Mouse (Mus musculus) embryonic facial prominence, embryonic 12.5 days (tissue): ENCODE measurements around the gene Hnrnpc. TPM values are rescaled to one million over a fixed set of nuclear protein-coding genes. Genes with fewer than 3 reads are reported as not detected.
"Not testable (repeated sequence)": the region's sequence is repeated elsewhere in the genome, so short reads cannot be mapped to it uniquely, and the experiment has no call there.

Experiments used
- ATAC-seq: fragments of 200-750 bp; cut with Nextera tagmentation; 2 replicates; pipeline ENCODE4 v1.8.0; 2017; ENCODE audit not compliant: insufficient number of reproducible peaks, insufficient read depth, low FRiP score, low TSS enrichment
- H3K27ac ChIP-seq: fragments of 300-500 bp; sonication (generic); 2 replicates; pipeline ENCODE4 v1.5.1; 2016; ENCODE audit warnings: mild to moderate bottlenecking
- H3K27me3 ChIP-seq: fragments of 300-500 bp; sonication (generic); 2 replicates; pipeline ENCODE4 v1.6.1; 2016; ENCODE audit warnings: mild to moderate bottlenecking, moderate library complexity
- H3K36me3 ChIP-seq: fragments of 300-500 bp; sonication (generic); 2 replicates; pipeline ENCODE4 v1.6.1; 2016; ENCODE audit warnings: mild to moderate bottlenecking
- H3K4me1 ChIP-seq: fragments of 300-500 bp; sonication (generic); 2 replicates; pipeline ENCODE4 v1.6.1; 2016
- H3K4me2 ChIP-seq: fragments of 300-500 bp; sonication (generic); replicated peaks from 2 replicates; pipeline ENCODE4 v1.6.1; 2016; ENCODE audit warnings: mild to moderate bottlenecking, moderate library complexity
- H3K4me3 ChIP-seq: fragments of 300-500 bp; sonication (generic); 2 replicates; pipeline ENCODE4 v1.5.1; 2016; ENCODE audit warnings: mild to moderate bottlenecking
- H3K9ac ChIP-seq: fragments of 300-500 bp; sonication (generic); 2 replicates; pipeline ENCODE4 v1.6.1; 2016; ENCODE audit warnings: mild to moderate bottlenecking, moderate library complexity
- H3K9me3 ChIP-seq: fragments of 300-500 bp; sonication (generic); 2 replicates; pipeline ENCODE4 v1.6.1; 2016; ENCODE audit warnings: mild to moderate bottlenecking, moderate library complexity
- WGBS: fragments of 180-500 bp; shearing (Covaris S2); methylation state at CpG from one replicate; pipeline ENCODE4 v1.1.7; 2016; 5-methylcytosine and 5-hydroxymethylcytosine counted together
- polyA plus RNA-seq: library from polyadenylated mRNA; unstranded; fragments of >200 nt; fragmentation: Nextera tagmentation; extraction: Ambion mirVana; gene quantifications from 2 replicates; pipeline ENCODE4 v1.2.1, GENCODE M21; 2016

Hnrnpc gene
- polyA plus RNA-seq, 1 experiment from 2014 or later: 818 TPM

GRCm38 (mm10) chr14:52052720-52053119 is 51.1 kb downstream of the Hnrnpc start:
- WGBS: 91% methylated on average over 3 of the region's 3 CpGs

GRCm38 (mm10) chr14:52045966-52046565 is 57.8 kb downstream of the Hnrnpc start:
- no peak overlapping the region for H3K4me3 ChIP-seq
- no peak overlapping the region for H3K4me2 ChIP-seq
- no peak overlapping the region for H3K9ac ChIP-seq
- H3K27ac ChIP-seq: no peak overlapping the region
- ATAC-seq: no peak
- H3K36me3 ChIP-seq: no peaks in the 10 kb centered on the region
- 0 out of 2 replicates have a peak, but pooled peaks cover 3% of the 10 kb centered on the region for H3K4me1 ChIP-seq
- no peaks in the 10 kb centered on the region for H3K27me3 ChIP-seq
- WGBS: 79% methylated on average over 9 of the region's 9 CpGs
- H3K9me3 ChIP-seq: no peaks in the 10 kb centered on the region

More at GRCm38 (mm10) chr14:52052720-52053119, 51.1 kb downstream of the Hnrnpc start:
- H3K4me2 ChIP-seq, H3K27ac ChIP-seq, H3K36me3 ChIP-seq, H3K4me1 ChIP-seq, ATAC-seq, H3K9ac ChIP-seq, H3K27me3 ChIP-seq, H3K4me3 ChIP-seq, H3K9me3 ChIP-seq: not testable (repeated sequence)

DNA sequence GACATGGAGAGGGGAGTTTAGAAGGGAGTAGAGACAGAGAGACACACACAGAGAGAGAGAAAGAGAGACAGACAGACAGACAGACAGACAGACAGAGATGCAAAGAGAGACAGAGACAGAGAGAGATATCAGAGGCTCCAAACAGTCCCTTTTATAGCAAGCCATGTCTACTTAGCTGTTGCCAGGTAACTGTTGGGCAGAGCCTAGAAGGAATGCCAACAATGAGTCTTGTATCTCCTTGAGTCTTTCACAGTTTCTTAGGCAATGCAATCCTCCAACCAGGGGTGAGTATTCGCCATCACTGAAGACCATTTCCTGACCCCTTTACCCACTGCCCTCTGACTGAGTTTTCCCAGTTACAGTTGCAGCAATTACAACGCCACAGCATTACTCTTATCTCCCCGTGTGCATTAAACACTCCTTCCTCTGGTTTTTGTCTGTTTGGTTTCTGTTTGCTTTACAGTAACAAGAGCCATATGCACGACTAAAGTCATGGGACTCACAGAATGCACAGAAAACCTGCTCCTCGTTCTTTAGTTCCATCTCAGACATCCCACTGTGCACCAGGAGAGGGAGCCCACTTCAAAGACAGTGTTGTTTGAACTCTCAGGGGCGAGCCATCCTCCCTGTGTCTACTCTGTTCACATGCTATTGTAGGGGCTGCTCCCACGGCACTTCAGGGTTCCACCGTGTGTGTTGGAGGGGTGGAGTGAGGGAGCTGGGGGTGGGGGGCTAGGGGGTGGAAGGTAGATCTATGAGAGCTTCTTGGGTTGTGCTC is 58.7 kb downstream of the Hnrnpc start:
- Histone ChIP-seq H3K4me2 (0 out of 2 replicates have a peak overlapping the region, but pooled peaks have one; percentile 8), H3K4me3 (no peak overlapping the region), H3K9me3 (no peaks in the 10 kb centered on the region), H3K27me3 (no peaks in the 10 kb centered on the region), H3K4me1 (0 out of 2 replicates have a peak, but pooled peaks cover 3% of the 10 kb centered on the region), H3K27ac (0 out of 2 replicates have a peak overlapping the region, but pooled peaks have one; percentile 13), H3K9ac (no peak overlapping the region), H3K36me3 (no peaks in the 10 kb centered on the region)
- peak; percentile 81 for ATAC-seq
- WGBS: 9% methylated on average over 8 of the region's 8 CpGs

GRCm38 (mm10) chr14:52043446-52043845 is 60.4 kb downstream of the Hnrnpc start:
- H3K27ac ChIP-seq: no peak overlapping the region
- 0 out of 2 replicates have a peak, but pooled peaks cover 3% of the 10 kb centered on the region for H3K4me1 ChIP-seq
- H3K9ac ChIP-seq: no peak overlapping the region
- H3K36me3 ChIP-seq: no peaks in the 10 kb centered on the region
- no peaks in the 10 kb centered on the region for H3K9me3 ChIP-seq
- H3K4me2 ChIP-seq: no peak overlapping the region
- H3K4me3 ChIP-seq: no peak overlapping the region
- WGBS: 65% methylated on average over 6 of the region's 6 CpGs
- no peaks in the 10 kb centered on the region; the same call in 1 of the 2 replicates for H3K27me3 ChIP-seq
- ATAC-seq: no peak

DNA sequence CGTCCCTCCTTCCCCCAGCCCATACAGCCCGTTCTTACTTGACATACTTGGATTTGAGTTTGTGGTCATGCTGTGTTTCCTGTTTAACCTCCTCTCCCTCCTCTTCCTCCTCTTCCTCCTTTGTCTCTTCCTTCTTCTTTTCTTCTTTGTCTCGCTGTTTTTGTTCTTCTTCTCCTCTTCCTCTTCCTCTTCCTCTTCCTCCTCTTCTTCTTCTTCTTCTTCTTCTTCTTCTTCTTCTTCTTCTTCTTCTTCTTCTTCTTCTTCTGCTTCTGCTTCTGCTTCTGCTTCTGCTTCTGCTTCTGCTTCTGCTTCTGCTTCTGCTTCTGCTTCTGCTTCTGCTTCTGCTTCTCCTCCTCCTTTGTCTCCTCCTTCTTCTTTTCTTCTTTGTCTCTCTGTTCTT is 61.5 kb downstream of the Hnrnpc start, which contains the start of gene Olfr221:
TSS of gene Olfr221 (minus strand) at position 101 of the 400 bp plus-strand sequence.
- H3K27me3 ChIP-seq, H3K4me2 ChIP-seq, H3K4me1 ChIP-seq, H3K27ac ChIP-seq, H3K4me3 ChIP-seq, ATAC-seq, H3K36me3 ChIP-seq, H3K9ac ChIP-seq, H3K9me3 ChIP-seq: not testable (repeated sequence)
- 63% methylated on average over 3 of the region's 3 CpGs for WGBS

DNA sequence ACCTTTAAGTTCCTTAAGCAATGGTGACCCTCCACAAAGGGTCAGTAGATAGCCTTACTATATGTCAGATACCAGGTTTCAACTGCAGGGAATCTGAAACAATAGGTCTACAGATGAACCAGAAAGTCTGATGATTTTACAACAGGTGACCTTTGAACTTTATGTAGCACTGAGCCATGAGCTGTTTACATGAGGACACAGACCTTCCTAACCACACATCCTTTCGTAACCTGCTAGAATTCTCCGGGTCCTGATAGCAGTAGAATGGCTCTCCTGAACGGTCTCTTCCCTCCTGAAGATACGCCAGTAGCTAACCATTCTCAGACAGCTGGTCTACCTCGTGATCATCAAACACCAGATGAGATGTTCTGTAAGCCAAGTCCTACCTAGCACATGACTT is 64.5 kb downstream of the Hnrnpc start:
- Histone ChIP-seq H3K4me1 (0 out of 2 replicates have a peak, but pooled peaks cover 3% of the 10 kb centered on the region), H3K4me2 (no peak overlapping the region), H3K4me3 (no peak overlapping the region), H3K27ac (no peak overlapping the region), H3K27me3 (no peaks in the 10 kb centered on the region; the same call in 1 of the 2 replicates), H3K36me3 (no peaks in the 10 kb centered on the region), H3K9me3 (no peaks in the 10 kb centered on the region), H3K9ac (no peak overlapping the region)
- ATAC-seq: no peak
- WGBS: 86% methylated on average over 5 of the region's 5 CpGs

DNA sequence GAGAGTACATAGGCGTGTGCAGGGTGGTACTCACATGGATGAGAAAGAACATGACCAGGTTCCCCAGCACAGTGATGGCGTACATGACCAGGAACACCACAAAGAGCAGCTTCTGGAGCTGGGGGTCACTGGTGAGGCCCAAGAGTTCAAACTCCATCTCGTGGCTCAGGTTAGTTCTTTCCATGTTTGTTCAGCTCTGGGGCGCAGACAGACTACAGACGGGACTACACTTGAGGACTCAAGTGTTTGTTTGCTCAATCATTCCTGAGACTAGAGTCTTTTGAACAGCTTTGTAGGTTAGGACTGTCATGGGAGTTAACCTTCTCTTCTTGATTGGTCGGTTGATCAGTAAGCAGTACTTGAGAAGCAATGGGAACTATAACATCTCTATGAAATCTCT is 67.9 kb downstream of the Hnrnpc start:
- H3K9me3 ChIP-seq: no peaks in the 10 kb centered on the region
- H3K36me3 ChIP-seq: no peaks in the 10 kb centered on the region
- H3K4me1 ChIP-seq: no peaks in the 10 kb centered on the region
- no peak overlapping the region for H3K4me3 ChIP-seq
- no peak for ATAC-seq
- H3K27me3 ChIP-seq: no peaks in the 10 kb centered on the region; the same call in 1 of the 2 replicates
- WGBS: 80% methylated on average over 6 of the region's 6 CpGs
- no peak overlapping the region for H3K4me2 ChIP-seq
- H3K27ac ChIP-seq: no peak overlapping the region
- H3K9ac ChIP-seq: no peak overlapping the region

DNA sequence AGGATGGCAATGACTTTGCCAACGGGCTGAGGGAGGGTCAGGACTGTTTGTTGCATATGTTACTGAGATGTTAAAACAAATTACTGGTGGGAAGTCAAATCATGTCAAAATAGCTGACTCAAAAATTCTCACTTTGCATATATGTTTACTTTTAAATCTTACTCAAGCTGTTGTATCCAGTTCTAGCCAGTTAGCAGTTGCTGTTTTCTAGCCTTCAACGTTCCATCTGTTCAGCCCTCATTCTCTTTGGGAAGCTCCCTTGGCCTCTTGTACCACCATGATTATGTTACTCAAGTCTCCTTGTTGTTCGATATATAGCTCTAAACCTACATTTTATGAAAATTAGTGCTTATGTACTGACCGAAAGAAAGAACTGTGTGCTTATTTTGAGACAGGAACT is 77.5 kb downstream of the Hnrnpc start:
- Histone ChIP-seq H3K4me3 (no peak overlapping the region), H3K27me3 (no peaks in the 10 kb centered on the region), H3K9ac (no peak overlapping the region), H3K4me2 (no peak overlapping the region), H3K4me1 (peaks cover 9% of the 10 kb centered on the region), H3K9me3 (no peaks in the 10 kb centered on the region), H3K36me3 (no peaks in the 10 kb centered on the region), H3K27ac (no peak overlapping the region)
- no peak for ATAC-seq
- WGBS: 90% methylated on average over 4 of the region's 4 CpGs

DNA sequence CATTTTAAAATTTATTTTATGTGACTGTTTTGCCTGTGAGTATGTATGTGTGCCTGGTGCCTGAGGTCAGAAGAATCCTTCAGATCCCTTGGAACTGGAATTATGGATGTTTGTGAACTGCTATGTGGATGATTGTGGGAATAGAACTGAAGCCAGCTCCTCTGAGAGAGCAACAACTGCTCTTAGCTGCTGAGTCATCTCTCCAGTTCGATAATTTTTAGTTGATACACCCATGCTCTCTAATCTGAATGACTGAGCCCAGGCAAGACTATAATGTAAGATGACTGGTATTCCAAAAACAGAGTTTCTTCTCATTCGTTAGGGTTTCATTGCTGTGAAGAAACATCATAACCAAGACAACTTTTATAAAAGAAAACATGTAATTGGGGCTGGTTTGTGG is 79.7 kb downstream of the Hnrnpc start:
- Histone ChIP-seq H3K9me3 (no peaks in the 10 kb centered on the region), H3K27ac (no peak overlapping the region), H3K4me2 (no peak overlapping the region), H3K4me1 (peaks cover 12% of the 10 kb centered on the region), H3K36me3 (no peaks in the 10 kb centered on the region), H3K27me3 (no peaks in the 10 kb centered on the region), H3K4me3 (no peak overlapping the region), H3K9ac (no peak overlapping the region)
- ATAC-seq: no peak
- WGBS: 91% methylated on average over 2 of the region's 2 CpGs

Other genes with a start within 250 kb of the Hnrnpc start
- 55.5 and 56.8 TPM in 2 replicates for gene Mettl17, start 219.2 kb downstream of the Hnrnpc start, polyA plus RNA-seq
- gene Slc39a2, start 211.1 kb downstream of the Hnrnpc start, polyA plus RNA-seq: 1.4 and 1.5 TPM in 2 replicates
- gene Ndrg2, start 189.9 kb downstream of the Hnrnpc start, polyA plus RNA-seq: 30.9 and 37.1 TPM in 2 replicates
- gene Tppp2, start 185.6 kb downstream of the Hnrnpc start, polyA plus RNA-seq: not detected in 2 replicates
- not detected in 2 replicates for gene Rnase13, start 181.3 kb downstream of the Hnrnpc start, polyA plus RNA-seq
- 204 and 214 TPM in 2 replicates for gene Arhgef40, start 119.3 kb downstream of the Hnrnpc start, polyA plus RNA-seq
- 0.51 and 0.63 TPM in 2 replicates for gene Tmem253, start 88.4 kb downstream of the Hnrnpc start, polyA plus RNA-seq
- 56.7 and 60.6 TPM in 2 replicates for gene Zfp219, start 83.3 kb downstream of the Hnrnpc start, polyA plus RNA-seq
- gene Olfr221, start 61.6 kb downstream of the Hnrnpc start, polyA plus RNA-seq: not detected in 2 replicates
- 72.3 and 75.9 TPM in 2 replicates for gene Rpgrip1, start 6.7 kb upstream of the Hnrnpc start, polyA plus RNA-seq
- gene Supt16, start 93.4 kb upstream of the Hnrnpc start, polyA plus RNA-seq: 74.9 and 77.4 TPM in 2 replicates
- gene Chd8, start 153.8 kb upstream of the Hnrnpc start, polyA plus RNA-seq: 56.5 and 56.7 TPM in 2 replicates
- 47.4 and 50.2 TPM in 2 replicates for gene Tox4, start 175.1 kb upstream of the Hnrnpc start, polyA plus RNA-seq
- 26.4 and 27.4 TPM in 2 replicates for gene Rab2b, start 175.5 kb upstream of the Hnrnpc start, polyA plus RNA-seq
- gene Mettl3, start 201.1 kb upstream of the Hnrnpc start, polyA plus RNA-seq: 51.9 and 59.9 TPM in 2 replicates
- gene Sall2, start 224.7 kb upstream of the Hnrnpc start, polyA plus RNA-seq: 41.4 and 42.1 TPM in 2 replicates